Mouse (Mus musculus) NIH3T3 (cell line): ENCODE measurements at regions not wholly inside any gene's neighbourhood (a gene's known extent, or its start where the extent isn't known, plus 50 kb on each side); places are given as distances from the start of the nearest gene placed in this dataset.

Source experiments
- DNase-seq: peaks from one replicate; pipeline ENCODE4 v3.0.0-alpha.2; 2012; ENCODE audit warnings: low read depth

DNA sequence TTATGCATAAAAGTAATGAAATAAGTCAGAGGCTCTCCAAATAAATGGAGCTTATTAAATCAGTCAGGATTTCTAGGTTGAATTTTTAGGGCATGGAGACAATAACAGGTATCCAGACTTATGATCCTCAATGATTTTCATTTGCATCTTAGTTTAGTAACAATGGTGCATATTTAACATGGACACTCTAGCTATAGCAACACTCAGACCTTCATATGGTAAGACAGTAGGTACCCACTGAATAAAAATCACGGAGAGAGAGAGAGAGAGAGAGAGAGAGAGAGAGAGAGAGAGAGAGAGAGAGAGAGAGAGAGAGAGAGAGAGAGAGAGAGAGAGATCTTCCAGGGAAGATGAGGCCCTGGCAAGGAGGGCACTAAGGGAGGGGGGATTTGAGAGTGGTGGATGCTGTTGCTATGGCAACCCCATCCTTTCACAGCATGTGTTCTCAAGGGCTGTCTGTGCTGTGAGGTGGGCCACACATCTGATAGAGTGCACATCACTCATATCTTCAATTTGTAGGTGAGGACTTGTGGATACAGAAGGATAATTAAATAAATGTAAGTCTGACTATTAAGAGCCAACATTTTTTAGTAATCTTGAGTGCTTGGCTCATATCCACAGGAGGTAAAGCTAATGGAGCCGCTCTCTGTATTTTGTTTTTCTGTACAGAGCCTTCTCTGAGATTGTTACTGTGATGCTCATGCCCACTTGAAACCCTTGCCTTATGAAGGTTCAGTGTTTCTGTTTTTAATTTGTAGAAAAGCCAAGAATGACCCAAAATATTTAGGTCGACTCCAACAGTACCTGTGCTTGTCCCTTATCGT lies 227.7 kb downstream of the Otor start:
- DNase-seq, result no peak

DNA sequence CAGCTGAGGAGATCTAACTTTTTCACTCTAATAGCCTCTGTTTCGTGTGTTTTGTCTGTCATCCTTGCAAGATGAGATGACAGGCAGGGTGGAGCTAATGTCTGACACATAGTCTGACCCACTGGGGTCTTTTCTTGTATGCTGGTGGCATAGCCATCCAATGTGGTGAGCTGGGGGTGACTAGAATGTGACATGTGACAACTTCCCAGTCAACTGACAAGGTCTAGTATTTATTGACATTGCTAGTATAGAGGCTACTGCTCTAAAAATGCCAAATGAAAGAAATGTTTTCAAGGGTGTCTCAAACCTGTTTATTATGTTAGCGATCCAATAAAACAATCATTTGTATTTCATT lies 228.3 kb downstream of the Otor start:
- DNase-seq, result no peak

DNA sequence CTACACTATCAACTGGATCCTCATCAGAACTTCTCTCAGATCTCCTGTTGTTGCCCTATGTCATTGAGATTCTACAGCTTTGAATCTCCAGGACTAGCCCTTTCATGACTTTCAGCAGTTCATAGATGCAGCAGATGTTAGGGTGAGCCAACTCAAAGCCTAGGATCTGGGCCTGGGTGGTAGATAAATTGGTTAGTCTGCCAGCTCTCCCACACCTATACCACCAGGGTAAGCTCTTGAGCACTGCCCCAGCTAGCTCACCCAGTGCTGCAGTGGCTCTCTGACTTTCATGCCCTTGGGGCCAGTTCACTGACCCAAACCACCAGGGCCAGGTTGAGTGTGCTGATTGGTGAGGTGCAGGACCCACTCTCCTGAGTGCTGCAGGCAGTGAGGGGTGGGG lies 220.5 kb upstream of the Pcsk2 start:
- DNase-seq, result no peak

DNA sequence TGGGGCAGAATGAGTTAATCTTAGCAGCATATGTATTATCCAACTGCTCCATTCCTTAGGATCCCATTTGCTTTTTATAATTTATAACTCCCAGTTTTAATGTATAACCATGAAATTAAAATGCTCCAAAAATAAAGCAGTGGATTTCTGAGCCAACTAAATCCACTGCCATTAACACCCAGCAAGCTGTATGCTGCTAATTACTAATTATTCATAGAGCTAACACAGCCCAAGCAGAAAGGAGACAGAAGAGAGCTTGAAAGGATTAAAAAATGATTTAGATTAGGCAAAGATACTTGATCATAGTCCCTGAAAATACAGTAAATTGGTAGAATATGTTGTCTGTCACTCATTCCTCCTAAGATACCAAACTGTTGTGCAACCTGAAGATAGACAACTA lies 213.9 kb upstream of the Pcsk2 start:
- DNase-seq, result no peak

DNA sequence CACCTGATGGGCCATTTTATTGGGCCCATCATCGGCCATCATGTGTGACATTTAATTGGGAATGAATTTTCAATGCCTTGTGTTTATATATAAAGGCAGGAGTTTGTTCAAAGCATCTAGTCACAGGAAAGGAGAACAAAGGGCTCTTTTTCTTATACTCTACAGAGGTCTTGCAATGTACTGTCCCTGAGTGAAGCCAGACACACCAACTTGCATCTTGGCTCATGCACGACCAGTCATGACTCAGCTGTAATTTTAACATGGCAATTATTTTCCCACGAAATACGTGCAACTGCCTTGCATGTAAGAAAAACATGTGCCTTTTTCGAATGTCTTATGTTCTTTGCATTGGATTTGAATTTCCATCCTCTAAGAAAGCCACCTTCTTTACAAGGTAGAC lies 205.6 kb upstream of the Pcsk2 start:
- DNase-seq, result no peak

DNA sequence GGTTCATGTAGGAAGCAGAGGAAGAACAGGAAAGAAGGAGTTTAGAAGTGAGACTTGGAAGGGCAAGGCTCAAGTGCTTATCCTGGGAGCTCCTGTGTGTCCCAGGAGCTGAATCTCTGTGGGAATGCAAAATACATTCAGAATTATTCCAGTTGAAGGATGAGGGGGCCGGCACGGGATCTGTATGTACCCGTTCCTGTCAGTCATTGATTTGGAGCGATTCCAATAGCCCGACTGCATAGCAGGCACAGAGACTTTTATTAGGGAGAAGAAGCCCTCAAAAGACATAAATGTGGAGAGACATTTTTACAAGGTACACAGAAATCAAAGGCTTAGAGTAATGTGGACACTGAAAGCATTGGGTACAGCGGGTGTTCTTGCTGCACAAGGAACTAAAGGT lies 181.8 kb upstream of the Pcsk2 start:
- no peak for DNase-seq

DNA sequence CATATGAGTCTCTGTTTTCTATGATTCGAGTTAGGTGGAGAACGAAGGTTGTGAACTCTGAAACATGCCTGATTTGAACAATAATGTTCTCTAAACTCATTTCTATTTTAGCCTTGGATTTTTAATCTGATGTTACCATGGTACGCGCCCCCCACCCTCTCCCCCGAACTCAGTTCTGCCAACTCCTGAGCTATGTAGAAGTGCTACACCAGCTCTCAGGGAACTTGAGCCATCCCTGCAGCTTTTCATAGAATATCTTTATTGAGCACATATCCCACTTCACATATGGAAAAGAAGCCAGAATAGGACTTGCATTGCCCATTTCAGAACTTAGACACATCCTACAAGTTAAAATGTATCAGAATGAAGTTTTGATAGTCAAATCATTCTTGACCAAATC lies 180.0 kb upstream of the Pcsk2 start:
- no peak for DNase-seq
